Mouse (Mus musculus): ENCODE results near the gene Parm1.

Parm1 gene

DNA sequence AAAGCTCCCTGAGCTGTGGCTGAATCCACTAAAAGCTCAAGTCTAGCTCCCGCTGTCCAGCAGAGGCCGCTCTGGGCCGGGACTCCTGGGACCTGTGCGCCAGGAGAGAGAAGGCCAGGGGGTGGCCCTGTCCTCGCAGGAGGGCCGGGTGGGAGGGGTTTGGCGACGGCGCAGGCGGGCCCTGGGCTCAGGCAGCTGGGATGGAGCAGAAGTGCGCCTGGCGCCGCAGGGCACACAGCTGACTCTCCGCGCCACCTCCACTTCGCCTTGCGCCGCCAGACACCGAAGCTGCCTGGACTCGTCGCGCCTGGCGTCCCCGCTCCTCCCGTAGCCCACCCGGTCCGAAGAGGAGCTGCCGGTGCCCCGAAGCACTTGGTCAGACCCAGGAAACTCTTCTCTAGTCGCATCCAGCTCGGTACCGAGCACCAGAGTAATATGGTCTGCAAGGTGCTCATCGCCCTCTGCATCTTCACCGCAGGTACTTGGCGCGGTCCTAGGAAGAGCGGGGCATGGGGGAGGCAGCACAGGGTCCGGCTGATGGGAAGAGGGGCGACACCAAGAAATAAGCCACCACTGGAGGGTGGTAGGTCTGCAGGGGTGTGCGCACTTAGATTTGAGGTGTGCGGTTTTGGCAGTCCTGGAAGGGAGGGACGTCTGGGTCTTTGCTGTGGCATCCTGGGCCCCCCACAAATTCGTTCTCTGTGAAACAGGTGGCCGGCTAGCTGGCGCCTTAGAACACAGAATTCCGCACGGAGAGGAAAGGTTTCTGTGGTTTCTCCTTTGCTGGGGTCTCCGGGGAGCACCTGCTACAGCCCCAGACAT, at the start of gene Parm1:
TSS of gene Parm1 (plus strand) at position 136 of the 822 bp plus-strand sequence.
- peak; percentile 23 to 38 for DNase-seq

DNA sequence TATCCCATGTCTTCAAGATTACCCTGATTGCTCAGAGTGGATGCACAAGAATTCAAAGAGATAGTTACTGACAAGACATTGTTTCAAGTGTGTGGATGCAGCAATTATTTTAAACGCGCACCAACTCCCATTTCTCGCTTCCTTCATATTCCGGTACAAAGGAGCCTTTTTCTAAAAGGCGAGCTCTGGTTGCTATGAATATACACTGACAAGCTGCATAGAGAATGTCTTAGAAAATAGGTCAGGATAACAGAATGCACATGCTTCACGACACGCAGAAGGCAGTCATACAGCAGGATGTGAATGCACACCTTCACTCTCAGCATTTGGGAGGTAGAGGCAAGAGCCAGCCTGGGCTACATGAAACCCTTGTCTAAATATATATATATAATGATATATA, 42.2 kb upstream of the Parm1 start:
- DNase-seq, result no peak

DNA sequence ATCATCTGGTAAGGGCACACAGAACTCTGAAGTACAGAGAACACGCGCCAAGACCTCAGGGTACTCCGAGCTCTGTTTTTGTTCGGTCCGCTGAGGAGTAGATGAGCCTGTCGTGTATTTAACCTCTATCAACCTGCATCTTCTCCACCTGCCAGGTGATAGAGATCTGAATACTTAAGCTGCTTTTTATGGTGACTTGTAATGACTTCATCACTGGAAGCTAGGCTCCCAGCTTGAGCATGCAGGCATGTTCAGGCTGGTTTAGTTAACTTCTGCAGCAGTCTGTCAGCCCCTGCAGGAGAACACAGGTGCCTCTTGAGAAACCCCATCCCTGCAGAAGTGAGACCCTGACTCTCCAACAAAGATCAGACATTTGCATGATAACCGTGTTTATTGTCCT, 40.6 kb upstream of the Parm1 start:
- DNase-seq, result no peak

DNA sequence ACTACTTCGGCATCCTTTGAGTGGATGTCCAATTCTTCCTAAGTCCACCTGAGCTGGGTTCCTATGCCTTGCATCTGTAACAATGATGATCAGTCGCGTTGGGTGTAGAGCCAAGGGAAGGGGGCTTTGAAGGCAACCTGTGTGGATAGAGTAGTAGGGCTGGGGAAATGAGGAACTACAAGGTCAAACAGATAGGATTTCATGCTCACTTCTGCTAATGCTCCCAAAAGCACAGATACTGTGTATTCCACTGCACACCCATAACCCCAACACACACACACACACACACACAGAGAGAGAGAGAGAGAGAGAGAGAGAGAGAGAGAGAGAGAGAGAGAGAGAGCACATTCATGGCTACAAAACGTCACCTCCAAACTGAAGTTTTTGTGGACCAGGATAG, 38.7 kb upstream of the Parm1 start:
- no peak for DNase-seq

DNA sequence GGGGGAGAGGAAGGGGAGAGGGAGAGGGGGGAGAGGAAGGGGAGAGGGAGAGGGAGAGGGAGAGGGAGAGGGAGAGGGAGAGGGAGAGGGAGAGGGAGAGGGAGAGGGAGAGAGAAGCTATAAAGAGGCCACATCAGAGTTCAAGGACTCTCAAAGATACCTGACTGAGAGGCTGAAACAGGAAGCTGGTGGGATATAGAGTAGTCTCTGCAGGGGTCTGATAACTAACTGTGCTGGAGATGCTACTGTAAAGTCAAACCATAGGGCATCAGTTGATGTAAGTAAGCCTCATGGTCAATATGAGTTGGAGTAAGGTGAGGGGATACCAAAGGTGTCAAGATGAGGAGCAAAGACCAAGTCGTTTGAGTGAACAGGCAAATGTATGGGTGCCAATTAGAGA, 37.3 kb upstream of the Parm1 start:
- DNase-seq, result no peak

DNA sequence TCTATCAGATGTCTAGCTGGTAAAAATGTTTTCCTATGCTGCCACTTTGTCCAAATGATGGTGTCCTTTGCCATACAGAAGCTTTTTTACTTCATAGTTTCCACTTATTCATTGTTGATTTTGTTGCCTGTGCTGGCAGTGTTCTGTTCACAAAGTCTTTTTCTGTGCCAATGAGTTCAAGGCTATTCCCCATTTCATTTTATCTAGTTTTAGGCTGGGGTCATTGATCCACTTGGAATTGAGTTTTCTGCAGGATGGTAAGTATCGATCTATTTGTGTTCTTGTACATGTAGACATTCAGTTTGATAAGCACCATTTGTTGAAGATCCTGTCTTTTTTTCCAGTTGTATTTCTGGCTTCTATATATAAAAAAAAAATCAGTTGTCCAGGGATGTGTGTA, 33.1 kb upstream of the Parm1 start:
- DNase-seq, result no peak

DNA sequence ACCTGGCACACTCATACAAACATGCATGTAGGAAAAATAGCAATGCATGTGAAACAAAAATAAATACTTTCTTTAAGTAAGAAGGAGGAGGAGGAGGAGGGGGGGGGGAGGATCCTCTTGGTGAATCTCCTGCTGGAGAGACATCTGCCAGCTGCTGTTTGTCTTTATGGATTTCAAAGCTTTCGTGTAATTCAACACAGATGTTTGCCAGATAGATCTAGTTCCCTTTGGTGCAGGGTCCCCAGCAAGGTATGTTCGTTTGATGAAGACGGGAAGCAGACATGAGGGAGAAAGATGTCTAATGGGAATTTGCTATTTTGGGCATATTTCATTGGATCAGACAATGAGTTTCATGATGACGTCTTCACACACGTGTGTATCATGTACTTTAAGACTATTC, 23.0 kb upstream of the Parm1 start:
- DNase-seq, result no peak

DNA sequence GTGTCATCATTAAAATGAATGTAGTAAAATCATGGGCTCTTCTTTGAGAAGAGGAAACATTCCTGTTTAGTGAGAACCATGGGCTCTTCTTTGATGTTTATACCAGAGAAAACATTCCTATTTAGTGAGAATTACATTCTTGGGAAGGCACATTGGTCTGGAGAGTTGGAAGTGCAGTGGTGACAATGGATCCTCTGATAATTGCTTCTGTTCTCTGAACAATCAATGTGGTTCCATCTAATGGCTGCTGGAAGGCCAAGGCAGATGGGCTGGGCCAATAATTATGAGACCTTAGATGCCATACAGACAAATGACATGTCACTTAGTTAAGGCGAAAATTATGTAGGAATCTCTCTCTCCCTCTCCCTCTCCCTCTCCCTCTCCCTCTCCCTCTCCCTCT, 16.1 kb upstream of the Parm1 start:
- DNase-seq, result no peak

DNA sequence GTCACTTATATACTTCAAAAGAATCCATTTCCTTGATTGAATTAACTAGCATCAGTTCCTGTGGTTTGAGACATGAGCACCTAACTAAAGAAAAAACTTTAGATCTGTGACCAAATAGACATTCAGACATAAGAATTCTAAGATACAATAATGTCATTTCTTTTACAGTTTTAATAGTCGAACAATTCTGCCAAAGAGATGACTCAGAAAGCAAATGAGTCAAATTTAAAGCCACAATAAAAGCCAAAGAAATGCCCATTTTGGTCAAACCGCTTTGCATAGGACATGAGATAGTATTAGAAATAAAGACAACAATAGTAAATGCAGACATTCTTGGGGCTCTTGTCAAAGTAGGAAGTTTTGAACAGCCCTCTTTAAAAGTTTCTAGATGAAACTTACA, 15.0 kb upstream of the Parm1 start:
- no peak for DNase-seq

DNA sequence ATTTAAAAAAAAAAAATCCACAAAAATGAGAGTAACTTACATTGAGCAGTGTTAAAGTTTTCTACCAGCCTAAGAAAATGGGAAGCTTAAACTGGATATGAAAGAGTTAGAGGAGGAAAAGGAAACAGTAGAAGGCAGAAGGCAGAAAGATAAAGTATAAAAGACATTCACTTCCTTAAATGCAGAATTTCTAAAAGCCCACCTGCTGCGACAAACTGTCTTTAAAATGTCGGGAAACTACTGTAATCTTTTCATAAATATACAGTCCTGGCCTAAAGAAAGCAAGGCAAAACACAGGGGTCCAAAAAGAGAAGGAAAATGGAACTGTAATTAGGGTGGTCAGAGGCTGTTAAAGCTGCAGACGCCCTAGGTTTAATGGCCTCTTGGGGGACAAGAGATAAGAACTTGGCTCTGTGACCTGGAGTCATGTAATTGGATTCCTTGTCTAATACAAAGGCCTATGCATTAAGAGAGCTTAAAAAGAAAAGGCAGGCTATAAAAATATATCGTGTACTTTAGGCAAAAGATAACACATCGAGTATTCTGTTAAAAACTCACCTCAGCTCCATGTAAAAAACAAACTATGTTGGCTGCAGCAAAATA, 13.0 kb upstream of the Parm1 start:
- no peak for DNase-seq

DNA sequence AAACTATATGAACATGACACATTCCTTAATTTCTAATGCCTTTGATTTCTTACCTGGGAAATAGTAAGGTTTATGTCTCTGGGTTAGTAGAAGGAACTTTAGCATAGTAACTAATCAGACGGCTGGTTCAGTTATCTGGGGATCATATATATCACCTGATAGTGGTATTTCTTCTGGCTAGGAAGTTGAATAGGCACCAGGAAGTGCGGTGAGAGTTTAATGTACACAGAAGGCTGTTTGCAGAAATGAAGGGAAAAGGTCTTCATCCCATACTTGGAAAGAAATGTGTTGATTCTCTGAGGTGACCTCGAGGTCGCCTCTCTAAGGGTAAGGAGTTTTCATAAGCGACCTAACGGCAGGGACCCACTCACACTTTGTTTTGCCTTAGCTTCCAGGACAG, 338 bp upstream of the Parm1 start:
- DNase-seq, result no peak

DNA sequence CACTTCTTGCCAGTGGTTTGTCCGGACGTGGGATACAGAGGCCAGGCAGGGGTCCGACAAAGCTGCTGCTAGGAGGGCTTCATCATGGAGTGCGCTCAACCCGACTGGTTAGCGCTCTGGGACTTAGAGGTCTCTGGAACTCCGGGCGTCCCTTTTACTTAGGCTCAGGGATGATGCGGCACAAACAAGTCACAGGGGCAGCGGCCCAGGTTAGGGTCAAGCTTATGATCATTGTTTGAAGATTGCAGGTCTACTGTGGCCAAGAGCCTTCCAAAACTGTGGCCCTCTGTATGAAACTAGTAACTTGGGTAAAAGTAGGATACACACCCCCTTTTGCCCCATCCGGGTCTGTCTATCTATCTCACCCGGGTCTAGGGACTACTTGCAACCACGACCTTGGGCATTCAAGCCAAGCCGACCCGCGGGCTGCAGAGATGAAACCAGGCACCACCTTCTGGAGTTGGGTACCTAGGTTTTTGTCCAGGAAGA, 931 bp downstream of the Parm1 start:
- DNase-seq, result no peak

DNA sequence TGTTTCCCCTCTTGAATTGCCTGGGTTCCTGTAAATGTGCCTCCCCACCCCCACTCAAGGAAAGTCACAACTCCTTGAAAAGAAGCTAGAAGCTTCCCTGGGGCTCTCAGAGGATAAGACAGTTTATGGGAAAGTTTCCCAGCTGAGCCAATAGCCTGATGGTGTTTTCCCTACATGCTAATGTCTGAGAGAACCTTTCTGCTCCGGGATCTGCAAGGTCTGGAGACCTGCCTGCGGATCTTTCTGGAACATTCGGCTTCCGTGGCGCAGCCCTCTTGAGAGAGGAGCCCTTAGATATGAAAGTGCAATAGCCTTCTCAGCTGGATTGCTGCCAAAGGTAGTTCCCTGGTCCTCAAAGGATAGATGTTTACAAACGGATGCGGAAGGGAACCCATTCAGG, 1.5 kb downstream of the Parm1 start:
- no peak for DNase-seq

DNA sequence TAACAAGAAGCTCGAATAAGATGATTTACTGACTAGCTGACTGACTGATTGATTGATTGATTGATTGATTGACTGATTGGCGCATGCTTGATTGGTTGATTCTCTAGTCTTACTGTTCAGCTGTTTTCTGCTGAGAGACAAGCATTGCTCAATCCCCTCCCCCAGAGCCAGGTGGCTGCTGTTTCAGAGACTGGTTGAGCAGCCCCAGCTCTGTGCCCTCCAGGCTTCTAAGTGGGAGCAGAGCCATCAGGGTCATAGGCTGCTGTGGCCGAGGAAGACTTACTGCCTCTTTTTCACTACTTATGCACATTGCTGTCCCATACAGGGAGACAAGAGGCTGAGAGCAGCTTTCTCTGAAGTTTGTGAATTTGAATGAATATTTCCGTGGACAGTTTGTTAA, 2.1 kb downstream of the Parm1 start:
- DNase-seq, result no peak

DNA sequence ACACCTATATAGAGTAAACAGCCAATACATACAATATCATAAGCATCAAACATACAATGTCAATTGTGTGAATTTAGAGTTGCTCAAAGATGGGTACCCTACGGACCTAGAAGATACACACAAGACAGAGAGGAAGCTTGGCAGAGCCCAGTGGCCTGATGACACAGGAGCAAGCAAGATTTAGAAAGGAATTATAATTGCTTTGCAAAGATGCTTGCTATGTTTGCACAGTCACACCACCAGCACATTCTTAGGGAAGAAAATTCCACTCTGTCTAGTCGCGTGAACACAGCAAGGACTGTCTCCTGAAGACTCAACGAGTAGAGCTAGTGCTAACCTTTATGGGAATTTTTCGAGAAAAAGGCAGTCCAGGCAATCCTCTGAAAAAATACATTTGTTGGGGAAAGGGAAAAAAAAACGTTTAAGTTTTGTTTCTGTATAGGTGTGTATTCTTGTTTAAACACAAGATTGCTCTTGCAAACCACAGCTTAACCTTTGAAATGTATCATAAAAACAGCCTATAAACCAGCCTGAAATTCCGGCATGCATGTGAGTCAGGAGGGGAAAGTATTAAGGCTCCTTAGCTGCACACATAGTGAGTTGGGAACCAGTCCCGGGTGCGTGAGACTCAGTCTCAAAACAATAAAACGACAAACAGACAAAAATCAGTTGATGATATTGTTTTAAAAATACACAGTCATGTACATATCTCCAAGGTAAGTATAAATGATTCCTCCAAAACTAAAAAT, 15.5 kb downstream of the Parm1 start:
- no peak for DNase-seq

DNA sequence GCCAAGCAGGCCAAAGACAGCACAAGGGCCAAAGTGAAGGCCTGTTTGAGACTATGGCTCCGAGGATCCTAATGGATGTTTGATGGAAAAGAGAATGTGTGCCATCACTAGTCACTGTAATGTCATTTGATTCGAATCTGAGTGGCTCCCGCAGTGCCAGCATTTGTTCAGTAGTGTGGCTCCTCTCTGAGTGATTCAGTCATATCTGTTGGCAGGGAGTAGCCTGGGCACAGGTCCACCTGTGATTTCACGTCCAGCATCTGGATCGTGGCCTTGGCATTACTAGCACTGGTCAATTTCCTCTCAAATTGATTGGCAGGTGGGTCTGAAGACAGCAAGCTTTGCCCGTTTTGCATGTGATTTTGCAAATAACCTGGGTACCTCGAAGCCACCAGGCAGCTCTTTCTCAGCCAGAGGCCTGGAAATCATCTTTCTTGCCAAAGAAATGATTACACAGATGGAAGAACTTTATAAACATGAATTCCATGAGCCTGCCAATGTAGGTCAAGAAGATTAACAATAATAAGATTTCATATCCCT, 41.7 kb downstream of the Parm1 start:
- no peak for DNase-seq

DNA sequence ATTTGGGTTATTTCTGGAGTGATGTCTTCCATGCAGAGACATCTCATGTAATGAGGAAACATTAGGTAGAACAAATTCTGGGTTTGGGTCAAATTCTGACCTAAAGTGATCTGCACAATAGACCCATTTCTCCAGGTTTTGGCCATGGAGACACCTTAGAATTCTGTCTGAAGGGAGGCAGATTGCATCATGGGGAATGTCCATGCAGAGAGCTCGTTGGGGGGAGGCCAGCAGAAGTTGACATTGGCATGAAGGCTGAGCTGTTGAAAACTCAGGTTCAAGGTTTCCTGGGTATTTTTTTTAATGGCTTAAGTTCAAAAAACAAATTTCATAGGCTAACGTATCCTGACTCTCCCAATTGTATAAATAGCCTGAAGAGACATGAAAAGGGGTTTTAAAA, 42.3 kb downstream of the Parm1 start:
- no peak for DNase-seq

DNA sequence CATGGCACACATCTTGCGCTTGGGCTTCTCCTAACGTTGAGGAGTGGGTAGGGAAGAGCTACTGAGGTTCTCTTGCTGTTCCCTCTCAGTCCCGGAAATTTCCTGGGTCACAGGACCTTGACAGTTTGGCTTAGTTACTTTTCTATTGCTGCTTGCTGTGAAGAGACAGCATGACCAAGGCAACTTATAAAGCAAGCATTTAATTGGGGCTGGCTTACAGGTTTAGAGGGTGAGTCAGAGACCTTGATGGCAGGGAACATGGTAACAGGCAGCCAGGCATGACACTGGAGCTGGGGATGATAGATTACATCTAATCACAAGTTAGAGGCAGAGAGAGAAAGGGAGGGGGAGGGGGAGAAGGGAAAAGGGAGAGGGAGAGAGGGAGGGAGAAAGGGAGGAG, 44.0 kb downstream of the Parm1 start:
- DNase-seq, result no peak

DNA sequence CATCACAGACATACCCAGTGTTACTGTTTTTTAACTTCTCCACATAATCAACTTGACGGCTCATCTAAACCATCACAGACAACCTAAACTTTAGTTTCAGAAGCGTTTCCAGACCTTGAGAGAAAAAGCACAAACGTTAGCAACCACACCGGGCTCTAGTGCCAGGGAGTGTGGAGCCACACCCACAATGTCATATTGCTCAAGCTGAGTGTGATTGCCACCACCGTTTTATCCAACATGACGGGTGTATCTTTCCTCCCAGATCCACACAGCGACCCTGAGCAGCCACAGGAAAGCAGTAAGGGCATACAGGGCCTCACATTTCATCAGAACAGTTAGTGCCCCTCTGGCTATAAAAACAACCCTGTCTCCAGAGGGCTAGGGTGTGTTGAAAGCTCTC, 45.1 kb downstream of the Parm1 start:
- no peak for DNase-seq

DNA sequence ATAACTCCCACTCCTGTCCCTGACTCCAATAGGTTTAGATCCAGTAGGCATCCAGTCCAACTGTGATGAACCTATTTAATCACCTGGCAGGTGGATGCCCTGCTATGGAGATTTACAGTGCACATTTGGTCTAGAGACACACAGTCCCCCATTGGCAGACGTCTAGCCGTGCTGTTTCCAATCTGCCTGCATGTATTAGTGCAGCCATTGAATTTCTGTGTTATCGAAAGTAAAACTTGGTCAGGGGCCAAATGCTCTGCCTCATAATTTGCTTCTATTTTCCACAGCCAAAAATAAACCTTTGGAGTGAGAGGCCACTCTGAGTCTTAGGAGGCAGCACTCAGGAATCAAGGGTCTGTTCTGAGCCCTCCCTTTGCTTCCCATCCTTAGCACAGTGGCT, 46.6 kb downstream of the Parm1 start:
- DNase-seq, result no peak

DNA sequence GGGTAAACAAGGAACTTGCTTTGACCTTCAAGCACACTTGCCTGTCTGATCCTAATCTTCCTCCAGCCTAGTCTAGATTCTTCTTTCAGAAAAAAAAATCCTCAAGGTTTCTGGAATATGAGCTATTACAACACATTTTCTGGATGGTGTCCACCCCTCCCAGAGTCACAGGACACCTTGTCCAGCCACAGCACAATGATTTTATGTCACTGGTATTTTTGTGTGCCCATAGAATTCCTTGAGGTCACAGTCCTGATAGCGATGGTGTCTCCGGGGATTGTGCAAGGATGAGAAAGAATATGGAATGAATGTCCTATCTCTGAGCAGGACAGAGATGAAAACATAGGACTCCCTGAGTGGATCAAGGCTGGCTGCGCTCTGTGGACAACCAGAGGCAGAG, 48.0 kb downstream of the Parm1 start:
- no peak for DNase-seq

DNA sequence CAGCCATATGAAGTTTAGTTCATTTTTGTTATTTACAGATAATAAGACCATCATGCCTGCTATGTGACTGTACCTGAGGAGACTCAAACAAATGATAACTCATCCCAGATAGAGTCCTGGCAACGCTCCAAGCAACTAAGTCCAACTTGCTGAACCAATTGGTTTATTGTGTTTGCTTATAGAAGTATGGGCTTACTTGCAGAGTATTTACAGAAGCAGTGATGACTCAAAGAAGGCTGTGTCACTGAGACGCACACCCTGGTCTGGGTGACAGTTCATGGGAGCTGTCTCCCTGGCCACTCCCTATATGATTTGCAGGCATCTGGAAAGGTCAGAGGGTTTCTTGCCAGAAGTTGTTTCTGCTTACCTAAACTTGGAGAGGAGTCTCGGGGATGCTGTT, 49.2 kb downstream of the Parm1 start:
- DNase-seq, result no peak

DNA sequence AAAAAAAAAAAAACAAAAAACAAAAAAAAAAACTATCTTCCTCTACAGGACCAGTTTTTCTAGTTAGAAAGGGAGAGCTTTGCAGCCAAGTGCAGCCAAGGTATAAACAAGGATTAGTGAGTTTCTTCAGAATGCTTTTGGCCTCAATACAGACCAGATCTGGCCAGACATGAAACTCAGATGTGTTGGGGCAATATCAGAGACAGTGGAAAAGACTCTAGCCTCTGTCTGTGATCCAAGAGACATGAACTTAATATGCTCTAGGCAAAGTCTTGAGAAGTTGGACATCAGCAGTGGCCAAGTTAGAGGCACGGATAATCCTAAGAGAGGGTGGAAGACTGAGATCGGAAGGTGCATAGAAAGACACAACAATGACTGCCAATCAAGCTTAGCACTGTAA, 56.8 kb downstream of the Parm1 start:
- no peak for DNase-seq

DNA sequence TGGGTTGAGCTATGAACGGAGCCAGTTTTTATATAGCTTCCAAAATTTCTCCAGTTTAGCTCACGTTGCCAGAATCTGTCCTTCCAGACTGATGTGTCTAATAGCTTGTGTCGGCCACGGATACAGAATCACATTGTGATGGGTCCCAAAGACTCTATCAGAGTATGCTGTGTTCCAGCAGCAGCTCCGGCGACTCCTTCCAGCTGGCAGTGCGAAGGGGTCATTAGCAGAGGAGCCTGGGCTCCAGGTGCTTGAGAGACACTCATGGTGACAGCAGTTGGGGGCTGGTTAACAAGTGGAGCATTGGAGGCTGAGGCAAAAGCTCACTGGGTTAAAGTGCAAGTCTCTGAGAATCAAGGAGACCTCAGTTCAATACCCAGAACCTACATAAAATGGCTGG, 61.5 kb downstream of the Parm1 start:
- DNase-seq, result no peak
